28 mouse cellular contexts compared by ENCODE assay signal in the genomic region with DNA sequence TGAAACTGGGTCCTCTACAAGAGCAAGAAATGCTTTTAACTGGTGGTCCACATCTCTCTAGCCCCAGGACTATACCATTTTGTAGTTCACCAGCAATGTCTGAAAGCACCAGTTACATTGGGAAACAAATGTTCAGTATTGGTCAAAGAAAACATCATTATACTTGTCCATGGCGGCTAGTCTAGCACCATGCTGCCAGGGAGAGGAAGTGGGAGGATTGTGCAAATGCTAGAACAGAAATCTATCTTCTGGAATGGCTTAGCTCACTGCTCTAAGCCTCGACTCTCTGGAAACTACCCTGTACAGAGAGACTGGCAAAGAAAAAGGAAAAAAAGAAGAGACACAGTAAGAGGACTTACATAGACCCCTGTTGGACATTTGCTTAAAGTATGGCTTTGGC.
"Had no signal": no experiment of that assay in that cellular context is flagged by ENCODE, and none has a peak within 500 bp of the region (broad histone marks: within the 10 kb centered on the region; RNA-seq: fewer than 3 reads in every experiment).

No protein-coding gene starts in this region.

- H3K27me3 ChIP-seq: embryonic facial prominence, embryonic 12.5 days; embryonic facial prominence, embryonic 13.5 days; embryonic facial prominence, embryonic 15.5 days; forebrain, embryonic 12.5 days; forebrain, embryonic 13.5 days; forebrain, embryonic 15.5 days had no signal

- H3K27ac ChIP-seq: embryonic facial prominence, embryonic 10.5 days; embryonic facial prominence, embryonic 12.5 days; embryonic facial prominence, embryonic 13.5 days; embryonic facial prominence, embryonic 15.5 days; forebrain, embryonic 10.5 days; forebrain, embryonic 12.5 days; forebrain, embryonic 13.5 days; forebrain, embryonic 15.5 days; gastrocnemius, adult 2 months; heart, adult 2 months had no signal

- ATAC-seq: forebrain, embryonic 13.5 days; forebrain, embryonic 14.5 days; forebrain, embryonic 15.5 days; forebrain, postnatal 0 days had no signal

- H3K36me3 ChIP-seq: embryonic facial prominence, embryonic 10.5 days; embryonic facial prominence, embryonic 12.5 days; embryonic facial prominence, embryonic 13.5 days; embryonic facial prominence, embryonic 15.5 days; forebrain, embryonic 10.5 days; forebrain, embryonic 12.5 days; forebrain, embryonic 15.5 days had no signal

- DNase-seq: cerebellum, adult 18-20 months; cerebellum, adult 2 months; cerebellum, adult 8-10 months; cerebellum, adult 9-10 months; cerebellum, adult 9-11 months; cerebellum, postnatal 10 days; cerebellum, postnatal 14 days; cerebellum, postnatal 25 days; cerebellum, postnatal 36 days; embryo, embryonic 11 days; forebrain, postnatal 0 days; gastrocnemius, adult 2 months; gastrocnemius, postnatal 10 days; gastrocnemius, postnatal 14 days; gastrocnemius, postnatal 25 days; gastrocnemius, postnatal 36 days; heart, adult 18-20 months; heart, adult 2 months had no signal

- H3K4me1 ChIP-seq: embryonic facial prominence, embryonic 10.5 days; embryonic facial prominence, embryonic 12.5 days; embryonic facial prominence, embryonic 13.5 days; embryonic facial prominence, embryonic 15.5 days; forebrain, embryonic 10.5 days; forebrain, embryonic 12.5 days; forebrain, embryonic 13.5 days; forebrain, embryonic 15.5 days had no signal

- H3K9me3 ChIP-seq: embryonic facial prominence, embryonic 10.5 days; embryonic facial prominence, embryonic 12.5 days; embryonic facial prominence, embryonic 13.5 days; embryonic facial prominence, embryonic 15.5 days; forebrain, embryonic 10.5 days; forebrain, embryonic 12.5 days; forebrain, embryonic 13.5 days; forebrain, embryonic 15.5 days had no signal

- H3K4me3 ChIP-seq: embryonic facial prominence, embryonic 10.5 days; embryonic facial prominence, embryonic 12.5 days; embryonic facial prominence, embryonic 13.5 days; embryonic facial prominence, embryonic 15.5 days; erythroblast, embryonic 14.5 days; forebrain, embryonic 10.5 days; forebrain, embryonic 12.5 days; forebrain, embryonic 13.5 days; forebrain, embryonic 15.5 days; gastrocnemius, adult 2 months; heart, adult 2 months had no signal
